Mouse (Mus musculus) heart, postnatal 0 days (tissue): ENCODE measurements around the gene Oit3. TPM values are rescaled to one million over a fixed set of nuclear protein-coding genes. Genes with fewer than 3 reads are reported as not detected.
"Not testable (repeated sequence)": the region's sequence is repeated elsewhere in the genome, so short reads cannot be mapped to it uniquely, and the experiment has no call there.

ENCODE experiments used
- ATAC-seq: fragments of 200-750 bp; cut with Nextera tagmentation; 2 replicates; pipeline ENCODE4 v1.8.0; 2017; ENCODE audit warnings: low read depth, moderate number of reproducible peaks, moderate library complexity; ENCODE audit not compliant: insufficient read depth
- DNase-seq: peaks from one replicate; pipeline ENCODE4 v3.0.0-alpha.2; 2016; ENCODE audit warnings: low spot score
- H3K27ac ChIP-seq: fragments of 300-500 bp; sonication (generic); 2 replicates; pipeline ENCODE4 v1.5.1; 2014; ENCODE audit warnings: low read depth, mild to moderate bottlenecking
- H3K27me3 ChIP-seq: fragments of 300-500 bp; sonication (generic); 2 replicates; pipeline ENCODE4 v1.6.1; 2014; ENCODE audit warnings: low read length, mixed read lengths; ENCODE audit not compliant: control insufficient read depth, insufficient read depth
- H3K36me3 ChIP-seq: fragments of 300-500 bp; sonication (generic); replicated peaks from 2 replicates; pipeline ENCODE4 v1.6.1; 2014; ENCODE audit warnings: low read length, mixed read lengths; ENCODE audit not compliant: control insufficient read depth, insufficient read depth
- H3K4me1 ChIP-seq: fragments of 300-500 bp; sonication (generic); 2 replicates; pipeline ENCODE4 v1.6.1; 2014; ENCODE audit warnings: antibody characterized with exemption; ENCODE audit not compliant: control insufficient read depth, insufficient read depth
- H3K4me2 ChIP-seq: fragments of 300-500 bp; sonication (generic); 2 replicates; pipeline ENCODE4 v1.6.1; 2014; ENCODE audit warnings: low read depth, mild to moderate bottlenecking, low read length, moderate library complexity
- H3K4me3 ChIP-seq: fragments of 300-500 bp; sonication (generic); 2 replicates; pipeline ENCODE4 v1.5.1; 2014; ENCODE audit warnings: low read depth, low read length
- H3K9ac ChIP-seq: fragments of 300-500 bp; sonication (generic); replicated peaks from 2 replicates; pipeline ENCODE4 v1.6.1; 2014; ENCODE audit warnings: low read depth, low read length, mixed read lengths
- H3K9me3 ChIP-seq: fragments of 300-500 bp; sonication (generic); replicated peaks from 2 replicates; pipeline ENCODE4 v1.6.1; 2016; ENCODE audit warnings: low read length; ENCODE audit not compliant: control insufficient read depth
- CTCF ChIP-seq: IDR thresholded peaks from 2 replicates; pipeline ENCODE4 v1.5.1; 2016; ENCODE audit warnings: antibody characterized with exemption, control low read depth, low read depth
- EP300 ChIP-seq: IDR thresholded peaks from 2 replicates; pipeline ENCODE4 v1.6.1; 2016; ENCODE audit warnings: antibody characterized with exemption, low read depth
- WGBS: fragments of 180-500 bp; shearing (Covaris S2); extraction: QIAGEN DNeasy Blood & Tissue Kit; methylation state at CpG from one replicate; pipeline ENCODE4 v1.1.7; 2014; 5-methylcytosine and 5-hydroxymethylcytosine counted together
- polyA plus RNA-seq: library from polyadenylated mRNA; unstranded; fragments of >200 nt; fragmentation: Nextera tagmentation; extraction: Ambion mirVana; gene quantifications from 2 replicates; pipeline ENCODE4 v1.2.1, GENCODE M21; 2015
- total RNA-seq: library from RNA; depleted of rRNA; stranded (reverse); fragments of >200 nt; gene quantifications from 2 replicates; pipeline ENCODE4 v1.2.3, GENCODE M21; 2014; ENCODE audit warnings: low replicate concordance

The Oit3 gene
- total and polyA plus RNA-seq, 2 experiments from 2014 or later: 3.0 to 8.2 TPM

- Histone ChIP-seq H3K36me3 (no peaks in the 10 kb centered on the region), H3K9ac (no peak overlapping the region), H3K9me3 (peaks cover 15% of the 10 kb centered on the region), H3K27ac (no peak overlapping the region), H3K4me3 (no peak overlapping the region), H3K27me3 (no peaks in the 10 kb centered on the region), H3K4me2 (no peak overlapping the region), H3K4me1 (no peaks in the 10 kb centered on the region)
- ATAC-seq (no peak), DNase-seq (no peak)
- WGBS: 19% methylated on average over 4 of the region's 4 CpGs
- no peak for TF ChIP-seq EP300
- TF ChIP-seq CTCF: no peak
Measured at GRCm38 (mm10) chr10:59391907-59392306, 49.7 kb downstream of the Oit3 start.

- ATAC-seq (no peak), DNase-seq (no peak)
- Histone ChIP-seq H3K9ac (no peak overlapping the region), H3K4me1 (no peaks in the 10 kb centered on the region), H3K27me3 (no peaks in the 10 kb centered on the region), H3K4me3 (no peak overlapping the region), H3K4me2 (no peak overlapping the region), H3K9me3 (peaks cover 15% of the 10 kb centered on the region), H3K36me3 (no peaks in the 10 kb centered on the region), H3K27ac (no peak overlapping the region)
- 89% methylated on average over 3 of the region's 3 CpGs for WGBS
- TF ChIP-seq EP300 (no peak), CTCF (no peak)
Measured at GRCm38 (mm10) chr10:59389652-59390051, 51.9 kb downstream of the Oit3 start.

GRCm38 (mm10) chr10:59386951-59387350 lies 54.6 kb downstream of the Oit3 start:
- H3K27ac ChIP-seq: no peak overlapping the region
- H3K9ac ChIP-seq: no peak overlapping the region
- H3K4me3 ChIP-seq: no peak overlapping the region
- TF ChIP-seq CTCF (no peak), EP300 (no peak)
- peaks cover 15% of the 10 kb centered on the region for H3K9me3 ChIP-seq
- H3K27me3 ChIP-seq: no peaks in the 10 kb centered on the region
- H3K4me2 ChIP-seq: no peak overlapping the region
- H3K36me3 ChIP-seq: no peaks in the 10 kb centered on the region
- no peak for ATAC-seq
- 85% methylated on average over 7 of the region's 8 CpGs for WGBS
- no peaks in the 10 kb centered on the region for H3K4me1 ChIP-seq
- DNase-seq: no peak

- not testable (repeated sequence) for H3K4me3 ChIP-seq, ATAC-seq, H3K4me2 ChIP-seq, DNase-seq, H3K36me3 ChIP-seq, H3K9me3 ChIP-seq, H3K27me3 ChIP-seq, H3K4me1 ChIP-seq, H3K27ac ChIP-seq, H3K9ac ChIP-seq
- 69% methylated on average over 5 of the region's 10 CpGs for WGBS
Measured at GRCm38 (mm10) chr10:59381563-59381962, 60.0 kb downstream of the Oit3 start.

- Histone ChIP-seq H3K36me3 (no peaks in the 10 kb centered on the region), H3K9me3 (no peaks in the 10 kb centered on the region), H3K4me1 (no peaks in the 10 kb centered on the region), H3K4me2 (no peak overlapping the region), H3K4me3 (no peak overlapping the region), H3K27me3 (no peaks in the 10 kb centered on the region), H3K27ac (no peak overlapping the region), H3K9ac (no peak overlapping the region)
- WGBS: 28% methylated on average over 2 of the region's 2 CpGs
- TF ChIP-seq CTCF (no peak), EP300 (no peak)
- ATAC-seq (no peak), DNase-seq (no peak)
Measured at GRCm38 (mm10) chr10:59380411-59380821, 61.2 kb downstream of the Oit3 start.

- H3K9me3 ChIP-seq: no peaks in the 10 kb centered on the region
- DNase-seq (no peak), ATAC-seq (no peak)
- no peak for TF ChIP-seq EP300
- TF ChIP-seq CTCF: no peak
- no peaks in the 10 kb centered on the region for H3K27me3 ChIP-seq
- WGBS: 9% methylated on average over 3 of the region's 3 CpGs
- H3K4me3 ChIP-seq: no peak overlapping the region
- peaks cover 3% of the 10 kb centered on the region; the same call in 1 of the 2 replicates for H3K36me3 ChIP-seq
- H3K4me2 ChIP-seq: no peak overlapping the region
- no peak overlapping the region for H3K9ac ChIP-seq
- H3K4me1 ChIP-seq: no peaks in the 10 kb centered on the region
- no peak overlapping the region for H3K27ac ChIP-seq
Measured at GRCm38 (mm10) chr10:59379927-59380326, 61.7 kb downstream of the Oit3 start.
